Mouse (Mus musculus) cerebellum, adult 9-11 months (tissue): ENCODE measurements around the gene Ptafr.

Experiments used
- DNase-seq: peaks from one replicate; pipeline ENCODE4 v3.0.0; 2022

The Ptafr gene

DNA sequence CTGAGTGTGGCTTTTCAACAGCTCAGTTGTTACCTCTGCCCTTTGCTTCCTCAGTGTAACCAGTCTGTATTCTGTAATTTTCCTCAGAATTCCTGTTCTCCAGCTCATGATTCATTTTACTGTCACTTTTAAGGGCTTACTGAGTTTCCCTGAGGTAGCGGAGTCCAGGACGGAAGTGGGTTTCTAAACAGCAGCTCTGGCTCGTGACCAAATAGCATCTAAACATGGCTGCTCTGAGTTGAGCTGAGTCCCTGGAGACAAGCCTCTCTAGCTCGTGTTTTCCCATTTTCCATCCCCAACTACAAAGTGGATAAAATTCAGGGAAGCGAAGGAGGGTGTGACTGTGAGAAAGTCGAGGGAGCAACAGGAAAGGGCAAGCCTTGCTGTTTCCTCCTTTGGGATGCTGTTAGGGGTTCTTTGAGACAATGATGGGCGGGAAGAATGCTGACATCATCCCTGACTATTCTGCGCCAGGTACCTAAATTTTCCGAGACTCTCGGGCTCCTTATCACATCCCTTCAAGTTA, 55.0 kb downstream of the Ptafr start:
- DNase-seq = no peak

DNA sequence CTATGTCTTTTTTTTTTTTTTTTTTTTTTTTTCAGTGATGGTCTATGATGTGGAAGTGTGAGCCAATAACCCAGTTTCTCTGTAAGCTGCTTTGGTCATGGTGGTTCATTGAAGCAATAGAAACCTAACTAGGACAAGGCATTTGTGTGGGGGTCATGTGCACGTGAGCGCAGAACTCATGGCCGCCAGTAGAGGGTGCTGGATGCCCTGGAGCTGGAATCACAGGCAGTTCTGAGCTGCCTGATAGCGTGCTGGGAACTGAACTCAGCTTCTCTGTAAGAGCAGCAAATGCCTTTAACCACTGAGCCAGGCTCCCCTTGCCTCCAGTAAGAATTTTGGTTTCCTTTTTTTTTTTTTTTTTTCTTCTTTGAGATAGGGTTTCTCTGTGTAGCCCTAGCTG, 56.3 kb downstream of the Ptafr start:
- no peak for DNase-seq

DNA sequence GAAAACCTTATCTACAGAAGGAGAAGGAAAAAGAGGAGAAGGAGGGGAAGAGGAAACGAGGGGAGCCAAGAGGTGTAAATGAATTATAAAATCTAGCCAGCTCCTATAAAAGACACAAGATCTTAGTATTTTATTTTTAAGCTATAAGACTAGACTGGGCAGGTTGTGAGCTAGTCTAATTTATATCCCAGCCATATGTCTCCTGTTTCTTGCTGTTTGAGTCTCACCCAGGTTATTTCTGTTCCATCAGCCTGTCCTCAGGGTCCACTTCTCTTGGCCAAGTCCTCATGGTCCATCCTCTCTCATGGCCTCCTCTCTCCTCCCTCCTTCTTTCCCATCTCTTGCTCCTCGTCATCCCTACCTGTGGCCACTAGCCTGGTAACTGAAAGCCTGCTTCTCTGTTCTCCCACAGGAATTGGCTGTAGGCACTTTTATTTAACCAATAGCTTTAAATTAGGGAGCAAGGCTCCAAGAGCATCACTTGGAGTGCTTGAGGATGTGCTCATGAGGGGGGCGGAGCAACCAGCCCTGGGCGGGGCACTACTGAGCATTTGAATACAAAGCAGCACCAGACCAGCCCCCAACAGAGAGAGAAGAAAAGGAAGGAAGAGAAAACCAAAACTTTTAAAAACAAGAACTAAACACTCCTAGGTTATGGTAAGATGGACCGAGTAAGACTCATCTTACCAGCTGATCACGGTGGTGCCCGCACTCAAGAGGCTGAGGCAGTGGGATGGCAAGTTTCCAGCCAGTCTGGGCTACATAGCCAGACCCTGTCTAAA, 57.6 kb downstream of the Ptafr start:
- no peak for DNase-seq

DNA sequence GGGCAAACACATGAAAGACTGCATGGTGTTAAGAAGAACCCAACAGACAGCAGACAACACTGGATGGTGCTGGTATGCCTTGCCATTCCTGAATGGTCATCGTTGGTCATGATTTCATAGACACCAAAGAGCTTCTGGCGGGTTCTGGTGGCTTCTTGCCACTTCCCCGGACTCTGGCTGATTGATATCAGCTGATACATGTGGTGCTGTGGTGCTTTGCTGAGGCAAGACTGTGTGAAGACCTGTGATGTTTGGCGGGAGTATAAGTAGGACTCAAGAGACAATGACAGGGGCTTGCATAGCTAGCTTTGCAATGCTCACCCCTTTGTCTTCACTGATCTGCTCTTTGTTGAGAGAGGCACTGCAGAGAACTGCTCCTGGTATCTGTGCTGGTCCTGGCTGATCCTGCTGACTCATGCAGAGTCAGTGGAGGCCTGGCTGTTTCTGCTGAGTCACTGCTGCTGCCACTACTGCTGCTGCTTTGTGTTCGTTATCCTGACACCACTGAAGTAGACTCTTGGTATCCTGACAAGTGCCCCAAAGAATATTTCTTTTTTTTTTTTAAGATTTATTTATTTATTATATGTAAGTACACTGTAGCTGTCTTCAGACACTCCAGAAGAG, 60.3 kb downstream of the Ptafr start:
- DNase-seq = no peak

DNA sequence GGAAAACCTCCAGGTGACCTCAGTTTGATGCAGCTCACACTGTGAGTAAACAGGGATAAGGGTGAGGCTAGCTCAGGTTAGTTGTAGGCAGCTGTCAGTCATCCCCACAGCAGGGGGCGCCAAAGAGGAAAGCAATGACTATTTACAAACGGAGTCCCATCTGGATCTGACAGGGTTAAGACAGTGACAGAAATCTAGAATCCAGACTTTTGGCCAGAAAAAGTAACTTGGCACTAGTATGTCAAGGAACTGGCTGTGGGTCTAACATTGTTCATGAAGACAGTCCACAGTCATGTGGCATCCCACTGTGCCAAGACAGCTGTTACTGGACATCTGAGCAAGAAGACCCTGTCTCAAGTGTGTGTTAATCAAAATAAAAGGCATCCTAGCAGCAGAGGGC, 65.0 kb downstream of the Ptafr start:
- DNase-seq = no peak
